Mouse (Mus musculus) lung, postnatal 0 days (tissue): ENCODE measurements at regions not wholly inside any gene's neighbourhood (a gene's known extent, or its start where the extent isn't known, plus 50 kb on each side); places are given as distances from the start of the nearest gene placed in this dataset.

Experiments used
- CTCF ChIP-seq: IDR thresholded peaks from 2 replicates; pipeline ENCODE4 v1.5.1; 2016; ENCODE audit warnings: antibody characterized with exemption, mild to moderate bottlenecking
- EP300 ChIP-seq: IDR thresholded peaks from 2 replicates; pipeline ENCODE4 v1.6.1; 2016; ENCODE audit warnings: antibody characterized with exemption, mild to moderate bottlenecking, control low read depth

GRCm38 (mm10) chr14:116771120-116771519 is 154.0 kb upstream of the Gpc6 start:
- TF ChIP-seq CTCF (no peak), EP300 (no peak)
